Mouse (Mus musculus): ENCODE measurements around the gene Trmt10c. TPM values are rescaled to one million over a fixed set of nuclear protein-coding genes. Genes with fewer than 3 reads are reported as not detected.

Trmt10c gene
- polyA plus RNA-seq, 1 experiment from 2014 or later, result 31.0 TPM

- 33% methylated on average over 8 of the region's 8 CpGs for WGBS
- Histone ChIP-seq H3K9me3 (no peaks in the 10 kb centered on the region), H3K36me3 (peaks cover 23% of the 10 kb centered on the region), H3K27ac (peak overlapping the region; percentile 91), H3K4me3 (replicated peaks) (peak overlapping the region; percentile 79), H3K4me1 (replicated peaks) (peaks cover 12% of the 10 kb centered on the region), H3K27me3 (no peaks in the 10 kb centered on the region), H3K4me2 (peak overlapping the region; percentile 73), H3K9ac (replicated peaks) (peak overlapping the region; percentile 78)
- peak; percentile 14; the same call in 1 of the 2 replicates for ATAC-seq (ENCODE audit: insufficient number of reproducible peaks, insufficient read depth, low FRiP score, low TSS enrichment, low read depth)
These were observed 471 bp upstream of the Trmt10c start for GRCm38 (mm10) chr16:56038090-56038489.

DNA sequence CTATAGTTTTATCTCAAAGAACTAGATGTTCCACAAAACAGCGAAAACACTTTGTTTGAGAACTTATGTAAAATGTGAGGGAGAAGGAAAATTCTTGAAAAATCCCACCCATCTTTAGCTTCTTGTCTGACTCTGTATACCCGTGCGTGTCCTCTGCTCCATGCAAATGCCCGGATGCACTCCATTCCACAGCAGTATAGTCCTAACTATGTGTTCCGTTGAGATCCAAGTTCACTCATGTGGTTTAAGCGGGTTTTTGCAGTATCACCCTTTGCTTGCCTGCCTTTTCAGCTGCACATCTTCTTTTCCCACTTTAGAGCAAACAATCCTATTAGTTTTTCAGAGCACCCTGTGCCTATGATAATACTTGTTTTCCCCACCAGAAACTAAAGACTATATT is 1.1 kb downstream of the Trmt10c start:
- Histone ChIP-seq H3K9me3 (no peaks in the 10 kb centered on the region), H3K36me3 (peaks cover 39% of the 10 kb centered on the region), H3K4me3 (replicated peaks) (peak overlapping the region; percentile 79), H3K27me3 (no peaks in the 10 kb centered on the region), H3K4me2 (peak overlapping the region; percentile 73), H3K27ac (no peak overlapping the region), H3K4me1 (replicated peaks) (peaks cover 12% of the 10 kb centered on the region), H3K9ac (replicated peaks) (peak overlapping the region; percentile 78)
- ATAC-seq (ENCODE audit: insufficient number of reproducible peaks, insufficient read depth, low FRiP score, low TSS enrichment, low read depth), result no peak
- WGBS, result 64% methylated on average over 6 of the region's 6 CpGs

- H3K27me3 ChIP-seq, result no peaks in the 10 kb centered on the region
- ATAC-seq (ENCODE audit: insufficient number of reproducible peaks, insufficient read depth, low FRiP score, low TSS enrichment, low read depth), result no peak
- peaks cover 21% of the 10 kb centered on the region for H3K4me1 ChIP-seq (replicated peaks)
- no peak overlapping the region for H3K4me3 ChIP-seq (replicated peaks)
- 97% methylated on average over 6 of the region's 6 CpGs for WGBS
- no peak overlapping the region for H3K9ac ChIP-seq (replicated peaks)
- H3K4me2 ChIP-seq, result no peak overlapping the region
- no peak overlapping the region for H3K27ac ChIP-seq
- peaks cover 39% of the 10 kb centered on the region for H3K36me3 ChIP-seq
- no peaks in the 10 kb centered on the region for H3K9me3 ChIP-seq
These were observed 3.1 kb downstream of the Trmt10c start for GRCm38 (mm10) chr16:56034566-56034965.

DNA sequence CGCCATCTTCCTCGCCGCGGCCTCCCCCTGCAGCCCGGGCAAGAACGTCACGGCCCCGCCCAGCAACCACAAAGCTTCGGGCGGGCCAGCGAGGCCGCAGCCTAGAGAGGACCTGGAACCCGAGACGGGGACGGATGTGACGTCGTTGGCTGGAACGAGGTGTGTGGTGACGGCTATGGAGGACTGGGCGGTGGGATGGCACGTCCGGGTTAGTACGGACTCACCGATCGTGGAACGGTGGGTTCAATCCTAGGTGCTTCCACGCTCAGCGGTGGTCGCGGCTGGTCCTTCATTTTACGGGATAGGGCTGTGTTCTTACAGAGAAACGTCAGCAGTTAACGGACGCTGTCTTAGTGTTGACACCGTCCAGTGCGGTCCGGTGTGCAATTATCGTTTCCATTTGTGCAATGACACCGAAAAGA is 7.9 kb downstream of the Trmt10c start, which contains the start of gene Pcnp:
Gene Pcnp, minus strand, starts transcription at position 79 of the 422 bp plus-strand sequence.
- peak; percentile 100 for ATAC-seq (ENCODE audit: insufficient number of reproducible peaks, insufficient read depth, low FRiP score, low TSS enrichment, low read depth)
- Histone ChIP-seq H3K36me3 (peaks cover 47% of the 10 kb centered on the region), H3K27ac (peak within 1 kb of the TSS; percentile 91), H3K9ac (replicated peaks) (peak within 1 kb of the TSS; percentile 96), H3K9me3 (no peaks in the 10 kb centered on the region), H3K27me3 (no peaks in the 10 kb centered on the region), H3K4me1 (replicated peaks) (peaks cover 19% of the 10 kb centered on the region), H3K4me3 (replicated peaks) (peak within 1 kb of the TSS; percentile 89), H3K4me2 (peak within 1 kb of the TSS; percentile 73)
- WGBS, result under 1% methylated on average over 39 of the region's 39 CpGs

- H3K4me3 ChIP-seq (replicated peaks), result peak overlapping the region; percentile 89
- H3K36me3 ChIP-seq, result peaks cover 42% of the 10 kb centered on the region
- H3K4me1 ChIP-seq (replicated peaks), result peaks cover 19% of the 10 kb centered on the region
- H3K27me3 ChIP-seq, result no peaks in the 10 kb centered on the region
- H3K4me2 ChIP-seq, result peak overlapping the region; percentile 73
- H3K9me3 ChIP-seq, result no peaks in the 10 kb centered on the region
- peak overlapping the region; percentile 91 for H3K27ac ChIP-seq
- H3K9ac ChIP-seq (replicated peaks), result peak overlapping the region; percentile 96
- ATAC-seq (ENCODE audit: insufficient number of reproducible peaks, insufficient read depth, low FRiP score, low TSS enrichment, low read depth), result peak; percentile 84
- under 1% methylated on average over 62 of the region's 62 CpGs for WGBS
These were observed 8.7 kb downstream of the Trmt10c start for GRCm38 (mm10) chr16:56028722-56029551.

DNA sequence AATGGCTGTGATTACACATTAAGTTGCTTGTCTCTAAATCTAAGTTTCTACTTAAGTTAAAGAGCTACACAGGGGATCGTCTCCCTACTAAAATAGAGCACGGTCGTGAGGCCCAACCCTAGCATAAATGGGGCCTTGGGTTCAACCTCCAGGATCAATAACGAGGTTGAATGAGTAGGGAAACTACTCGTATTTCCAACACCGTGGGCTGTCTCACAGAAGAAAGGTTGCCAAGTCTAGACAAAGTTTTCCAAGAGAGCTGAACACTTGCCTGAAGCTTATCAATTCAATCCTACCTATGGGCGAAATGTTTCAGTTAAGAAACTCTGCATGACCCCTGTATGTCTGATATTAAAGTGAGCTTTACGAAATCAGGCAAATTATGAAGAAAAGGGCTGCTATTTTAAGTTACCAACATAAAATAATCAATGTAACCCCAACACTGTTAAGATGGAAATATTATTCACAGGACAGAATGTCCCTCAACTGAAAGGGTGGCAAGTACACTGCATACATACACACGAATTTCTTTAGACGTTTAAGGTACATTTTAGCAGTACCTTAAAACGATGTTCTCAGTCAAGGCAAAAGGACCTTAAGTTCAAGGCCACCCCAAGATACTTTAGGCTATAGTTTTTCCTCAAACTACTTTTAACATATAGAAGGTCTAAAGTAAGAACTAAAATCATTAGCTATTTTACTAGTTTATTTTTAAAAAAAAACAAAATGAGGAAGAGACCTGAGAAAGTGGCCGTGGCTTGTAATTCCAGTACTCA is 9.6 kb downstream of the Trmt10c start:
- Histone ChIP-seq H3K27ac (no peak overlapping the region), H3K4me2 (peak overlapping the region; percentile 73), H3K4me1 (replicated peaks) (peaks cover 19% of the 10 kb centered on the region), H3K9me3 (no peaks in the 10 kb centered on the region), H3K27me3 (no peaks in the 10 kb centered on the region), H3K9ac (replicated peaks) (peak overlapping the region; percentile 96), H3K36me3 (peaks cover 35% of the 10 kb centered on the region), H3K4me3 (replicated peaks) (peak overlapping the region; percentile 89)
- 42% methylated on average over 12 of the region's 12 CpGs for WGBS
- ATAC-seq (ENCODE audit: insufficient number of reproducible peaks, insufficient read depth, low FRiP score, low TSS enrichment, low read depth), result no peak

GRCm38 (mm10) chr16:56019660-56020059 is 18.0 kb downstream of the Trmt10c start:
- Histone ChIP-seq H3K4me2 (no peak overlapping the region), H3K36me3 (peaks cover 57% of the 10 kb centered on the region)

GRCm38 (mm10) chr16:56014076-56014475 is 23.5 kb downstream of the Trmt10c start:
- WGBS, result 89% methylated on average over 7 of the region's 7 CpGs
- peaks cover 5% of the 10 kb centered on the region; the same call in 1 of the 2 replicates for H3K9me3 ChIP-seq
- peaks cover 54% of the 10 kb centered on the region for H3K36me3 ChIP-seq
- no peaks in the 10 kb centered on the region for H3K27me3 ChIP-seq
- no peak for ATAC-seq (ENCODE audit: insufficient number of reproducible peaks, insufficient read depth, low FRiP score, low TSS enrichment, low read depth)
- no peak overlapping the region for H3K4me2 ChIP-seq
- no peak overlapping the region for H3K9ac ChIP-seq (replicated peaks)
- H3K27ac ChIP-seq, result no peak overlapping the region
- no peaks in the 10 kb centered on the region for H3K4me1 ChIP-seq (replicated peaks)
- no peak overlapping the region for H3K4me3 ChIP-seq (replicated peaks)

More at GRCm38 (mm10) chr16:56019660-56020059, 18.0 kb downstream of the Trmt10c start:
- H3K4me1 ChIP-seq (replicated peaks), result no peaks in the 10 kb centered on the region
- H3K9ac ChIP-seq (replicated peaks), result no peak overlapping the region
- H3K27me3 ChIP-seq, result no peaks in the 10 kb centered on the region
- H3K4me3 ChIP-seq (replicated peaks), result no peak overlapping the region
- H3K27ac ChIP-seq, result no peak overlapping the region
- no peaks in the 10 kb centered on the region for H3K9me3 ChIP-seq
- 94% methylated on average over 7 of the region's 7 CpGs for WGBS
- no peak for ATAC-seq (ENCODE audit: insufficient number of reproducible peaks, insufficient read depth, low FRiP score, low TSS enrichment, low read depth)

DNA sequence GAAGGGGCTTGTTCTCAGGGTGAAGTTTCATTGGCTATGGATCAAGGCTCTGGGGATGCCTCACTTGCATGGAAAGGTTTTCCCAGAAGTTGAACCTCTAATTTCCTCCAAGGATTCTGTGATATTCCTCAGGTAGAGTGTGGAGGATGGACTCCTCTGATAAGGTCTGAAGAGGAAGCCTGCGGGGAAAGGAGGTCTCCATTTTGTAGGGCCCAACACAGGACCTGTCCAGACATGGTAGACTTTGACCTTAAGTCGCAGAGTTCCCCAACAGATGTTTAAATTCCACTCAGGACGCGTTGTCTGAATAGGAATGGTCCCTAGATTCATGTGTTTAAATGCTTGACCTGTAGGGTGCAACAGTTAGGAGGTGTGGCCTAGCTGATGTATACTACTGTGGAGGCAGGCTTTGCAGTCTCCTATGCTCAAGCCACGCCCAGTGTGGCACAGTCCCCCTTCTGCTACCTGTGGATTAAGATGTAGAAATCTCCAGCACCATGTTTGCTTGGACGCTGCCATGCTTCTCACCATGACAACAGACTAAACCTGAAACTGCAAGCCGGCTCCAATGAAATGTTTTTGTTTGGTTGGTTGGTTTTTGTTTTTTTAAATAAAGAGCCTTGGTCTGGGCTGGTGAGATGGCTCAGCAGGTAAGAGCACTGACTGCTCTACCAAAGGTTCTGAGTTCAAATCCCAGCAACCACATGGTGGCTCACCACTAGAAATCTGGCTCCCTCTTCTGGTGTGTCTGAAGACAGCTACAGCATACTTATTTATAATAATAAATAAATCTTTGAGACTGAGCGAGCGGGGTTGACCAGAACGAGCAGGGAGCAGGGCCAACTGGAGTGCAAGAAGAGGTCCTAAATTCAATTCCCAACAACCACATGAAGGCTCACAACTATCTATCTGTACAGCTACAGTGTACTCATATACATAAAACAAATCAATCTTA is 24.6 kb downstream of the Trmt10c start:
- H3K27me3 ChIP-seq, result no peaks in the 10 kb centered on the region
- whole genome bisulfite sequencing, result 90% methylated on average over 10 of the region's 10 CpGs

DNA sequence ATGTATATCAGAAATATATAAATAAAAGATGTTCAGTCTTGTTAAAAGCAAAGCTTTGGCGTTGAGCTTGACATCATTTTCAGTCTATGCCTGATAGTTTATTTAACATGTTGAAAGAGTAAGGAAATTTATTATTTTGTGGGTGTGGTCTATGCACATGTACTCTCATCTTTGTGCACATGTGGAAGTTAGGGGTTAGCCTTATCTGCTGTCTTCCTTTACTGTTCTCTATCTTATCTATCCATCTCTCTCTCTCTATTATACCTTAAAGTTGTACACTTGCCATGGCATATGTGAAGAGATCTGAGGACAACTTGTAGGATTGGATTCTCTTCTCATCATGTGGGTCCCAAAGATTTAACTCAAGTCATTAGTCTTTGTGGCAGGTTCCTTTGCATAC is 28.8 kb downstream of the Trmt10c start:
- H3K27ac ChIP-seq, result no peak overlapping the region
- H3K4me1 ChIP-seq (replicated peaks), result no peaks in the 10 kb centered on the region
- H3K9me3 ChIP-seq, result peaks cover 5% of the 10 kb centered on the region; the same call in 1 of the 2 replicates
- WGBS, result 90% methylated on average over 1 of the region's 1 CpGs
- no peak overlapping the region for H3K9ac ChIP-seq (replicated peaks)
- H3K36me3 ChIP-seq, result peaks cover 53% of the 10 kb centered on the region
- H3K27me3 ChIP-seq, result no peaks in the 10 kb centered on the region
- H3K4me2 ChIP-seq, result no peak overlapping the region
- ATAC-seq (ENCODE audit: insufficient number of reproducible peaks, insufficient read depth, low FRiP score, low TSS enrichment, low read depth), result no peak
- H3K4me3 ChIP-seq (replicated peaks), result no peak overlapping the region

More for the DNA sequence above, 24.6 kb downstream of the Trmt10c start:
- H3K4me3 ChIP-seq (replicated peaks), result no peak overlapping the region
- H3K9ac ChIP-seq (replicated peaks), result no peak overlapping the region
- no peaks in the 10 kb centered on the region for H3K4me1 ChIP-seq (replicated peaks)
- no peak for ATAC-seq (ENCODE audit: insufficient number of reproducible peaks, insufficient read depth, low FRiP score, low TSS enrichment, low read depth)
- H3K4me2 ChIP-seq, result no peak overlapping the region
- no peak overlapping the region for H3K27ac ChIP-seq
- H3K9me3 ChIP-seq, result peaks cover 5% of the 10 kb centered on the region; the same call in 1 of the 2 replicates
- peaks cover 47% of the 10 kb centered on the region for H3K36me3 ChIP-seq

All from limb, embryonic 12.5 days (tissue).